Mouse (Mus musculus) ES-Bruce4 (cell line): ENCODE data around the gene Bmp2k.

Experiments used
- CTCF ChIP-seq: IDR thresholded peaks from one replicate; pipeline ENCODE4 v1.8.1; 2011; ENCODE audit warnings: low read depth, low read length
- EP300 ChIP-seq: IDR thresholded peaks from 2 replicates; pipeline ENCODE4 v1.6.1; 2011; ENCODE audit warnings: low read depth, low read length; ENCODE audit not compliant: insufficient read depth
- POLR2A ChIP-seq: IDR thresholded peaks from one replicate; pipeline ENCODE4 v1.8.1; 2011; ENCODE audit warnings: low read length; ENCODE audit not compliant: insufficient read depth

DNA sequence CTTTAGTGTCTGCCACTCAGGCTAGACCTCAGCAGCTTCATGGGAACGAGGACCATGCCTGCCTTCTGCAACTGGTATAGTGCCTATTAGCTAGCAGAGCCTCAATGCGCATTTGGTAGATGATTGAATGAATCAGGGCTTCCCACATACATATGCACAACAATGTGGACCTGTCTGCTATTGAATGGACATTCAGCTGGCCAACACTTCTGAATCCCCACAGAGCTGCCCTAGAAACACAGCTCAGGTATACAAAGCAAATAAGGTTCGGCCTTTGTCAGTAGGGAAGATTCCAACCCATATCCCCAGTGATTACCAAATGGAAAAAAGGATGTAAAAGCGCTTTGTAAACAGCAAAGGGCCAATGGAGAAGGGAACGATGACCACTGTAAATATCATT is 113.2 kb downstream of the Bmp2k start:
- TF ChIP-seq CTCF (no peak), EP300 (no peak), POLR2A (no peak)
